Mouse (Mus musculus) cortical plate, adult 2 months (tissue): ENCODE results near the gene Kcnj10. TPM values are rescaled to one million over a fixed set of nuclear protein-coding genes. Genes with fewer than 3 reads are reported as not detected.

Experiments
- H3K27ac ChIP-seq: fragments of 200-500 bp; 2 replicates; pipeline ENCODE4 v1.5.1; 2012; ENCODE audit warnings: low read length, control low read depth, inconsistent platforms; ENCODE audit not compliant: insufficient read depth
- H3K4me1 ChIP-seq: fragments of 200-500 bp; 2 replicates; pipeline ENCODE4 v1.6.1; 2011; ENCODE audit warnings: low read length; ENCODE audit not compliant: control insufficient read depth, insufficient read depth
- H3K4me3 ChIP-seq: fragments of 200-500 bp; 2 replicates; pipeline ENCODE4 v1.5.1; 2011; ENCODE audit warnings: mild to moderate bottlenecking, low read length, control low read depth; ENCODE audit not compliant: insufficient read depth
- CTCF ChIP-seq: fragments of 200-500 bp; IDR thresholded peaks from 2 replicates; pipeline ENCODE4 v1.5.1; 2011; ENCODE audit warnings: mild to moderate bottlenecking, control low read depth, low read length; ENCODE audit not compliant: insufficient read depth; ENCODE audit errors: extremely low read depth
- POLR2A ChIP-seq: fragments of 200-500 bp; IDR thresholded peaks from 2 replicates; pipeline ENCODE4 v1.6.1; 2011; ENCODE audit warnings: mild to moderate bottlenecking, low read length, control low read depth; ENCODE audit not compliant: insufficient read depth; ENCODE audit errors: extremely low read depth
- polyA plus RNA-seq: library from polyadenylated mRNA; depleted of rRNA; stranded (reverse); fragments of >200 nt; gene quantifications from 2 replicates; pipeline ENCODE4 v1.2.3, GENCODE M21; 2012

Kcnj10 gene
- polyA plus RNA-seq, 1 experiment = 102 TPM

- H3K27ac ChIP-seq = peak overlapping the region; percentile 78
- peak overlapping the region; percentile 5; the same call in 1 of the 2 replicates for H3K4me3 ChIP-seq
- peaks cover 2% of the 10 kb centered on the region; the same call in 1 of the 2 replicates for H3K4me1 ChIP-seq
- TF ChIP-seq POLR2A (no peak), CTCF (no peak)
These were observed 2.9 kb downstream of the Kcnj10 start for GRCm38 (mm10) chr1:172343914-172344313.

GRCm38 (mm10) chr1:172344820-172345219, 3.8 kb downstream of the Kcnj10 start:
- H3K4me1 ChIP-seq = peaks cover 2% of the 10 kb centered on the region; the same call in 1 of the 2 replicates
- peak overlapping the region; percentile 78; the same call in 1 of the 2 replicates for H3K27ac ChIP-seq
- no peak overlapping the region for H3K4me3 ChIP-seq
- TF ChIP-seq CTCF (no peak), POLR2A (no peak)

- TF ChIP-seq POLR2A (no peak), CTCF (no peak)
- no peak overlapping the region for H3K4me3 ChIP-seq
- 0 out of 2 replicates have a peak, but pooled peaks cover 3% of the 10 kb centered on the region for H3K4me1 ChIP-seq
- H3K27ac ChIP-seq = peak overlapping the region; percentile 65; the same call in 1 of the 2 replicates
These were observed 5.7 kb downstream of the Kcnj10 start for GRCm38 (mm10) chr1:172346707-172347106.

- Histone ChIP-seq H3K27ac (peak overlapping the region; percentile 73), H3K4me3 (no peak overlapping the region), H3K4me1 (0 out of 2 replicates have a peak, but pooled peaks cover 3% of the 10 kb centered on the region)
- TF ChIP-seq POLR2A = no peak
- no peak for TF ChIP-seq CTCF
These were observed 6.4 kb downstream of the Kcnj10 start for GRCm38 (mm10) chr1:172347382-172347781.

- Histone ChIP-seq H3K4me1 (0 out of 2 replicates have a peak, but pooled peaks cover 3% of the 10 kb centered on the region), H3K27ac (peak overlapping the region; percentile 97), H3K4me3 (no peak overlapping the region)
- TF ChIP-seq POLR2A (no peak), CTCF (no peak)
These were observed 8.5 kb downstream of the Kcnj10 start for GRCm38 (mm10) chr1:172349504-172349903.

- H3K4me3 ChIP-seq = no peak overlapping the region
- H3K4me1 ChIP-seq = 0 out of 2 replicates have a peak, but pooled peaks cover 3% of the 10 kb centered on the region
- no peak for TF ChIP-seq CTCF
- TF ChIP-seq POLR2A = no peak
- peak overlapping the region; percentile 97 for H3K27ac ChIP-seq
These were observed 9.2 kb downstream of the Kcnj10 start for GRCm38 (mm10) chr1:172349916-172350812.

GRCm38 (mm10) chr1:172352001-172352400, 11.0 kb downstream of the Kcnj10 start:
- H3K27ac ChIP-seq = peak overlapping the region; percentile 6; the same call in 1 of the 2 replicates

GRCm38 (mm10) chr1:172352453-172352852, 11.4 kb downstream of the Kcnj10 start:
- 0 out of 2 replicates have a peak, but pooled peaks cover 3% of the 10 kb centered on the region for H3K4me1 ChIP-seq
- no peak overlapping the region for H3K27ac ChIP-seq
- no peak overlapping the region for H3K4me3 ChIP-seq
- TF ChIP-seq POLR2A (no peak), CTCF (no peak)

More at GRCm38 (mm10) chr1:172352001-172352400, 11.0 kb downstream of the Kcnj10 start:
- 0 out of 2 replicates have a peak, but pooled peaks cover 3% of the 10 kb centered on the region for H3K4me1 ChIP-seq
- no peak for TF ChIP-seq CTCF
- H3K4me3 ChIP-seq = no peak overlapping the region

- TF ChIP-seq POLR2A = no peak
- TF ChIP-seq CTCF = no peak
- H3K27ac ChIP-seq = no peak overlapping the region
- H3K4me3 ChIP-seq = no peak overlapping the region
- peaks cover 2% of the 10 kb centered on the region; the same call in 1 of the 2 replicates for H3K4me1 ChIP-seq
These were observed 14.3 kb downstream of the Kcnj10 start for GRCm38 (mm10) chr1:172355336-172355735.
